Mouse (Mus musculus) frontal cortex, postnatal 36 days (tissue): Measurements from ENCODE around the gene Ccnb3.
"Not testable (repeated sequence)": the region's sequence is repeated elsewhere in the genome, so short reads cannot be mapped to it uniquely, and the experiment has no call there.

Experiments used
- DNase-seq, 2 experiments: peaks; one replicate each; pipeline ENCODE4 v3.0.0; 2022; ENCODE audit warnings: low spot score in 2 of 2

The Ccnb3 gene

GRCm38 (mm10) chrX:7041519-7041918, at the start of gene Ccnb3:
Ccnb3 (minus strand) TSS chrX:7041619.
- DNase-seq: no peak

- DNase-seq: no peak
These were observed 48.9 kb upstream of the Ccnb3 start for GRCm38 (mm10) chrX:7090323-7090722.

GRCm38 (mm10) chrX:7085878-7086277, 44.5 kb upstream of the Ccnb3 start:
- no peak for DNase-seq

- DNase-seq: no peak
These were observed 38.5 kb upstream of the Ccnb3 start for GRCm38 (mm10) chrX:7079820-7080429.

GRCm38 (mm10) chrX:7068002-7068401, 26.6 kb upstream of the Ccnb3 start:
- DNase-seq: no peak

- DNase-seq: no peak
These were observed 25.8 kb upstream of the Ccnb3 start, which contains the start of gene Akap4 for GRCm38 (mm10) chrX:7067219-7067618. Akap4 (plus strand) TSS chrX:7067519.

GRCm38 (mm10) chrX:7064109-7064508, 22.7 kb upstream of the Ccnb3 start:
- DNase-seq: no peak

- DNase-seq: no peak
These were observed 16.2 kb upstream of the Ccnb3 start for GRCm38 (mm10) chrX:7057634-7058033.

GRCm38 (mm10) chrX:7057056-7057455, 15.6 kb upstream of the Ccnb3 start:
- no peak for DNase-seq

GRCm38 (mm10) chrX:6983916-6984315, 57.5 kb downstream of the Ccnb3 start:
- not testable (repeated sequence) for DNase-seq

GRCm38 (mm10) chrX:6971956-6972355, 69.5 kb downstream of the Ccnb3 start:
- no peak for DNase-seq

- no peak for DNase-seq
These were observed 72.8 kb downstream of the Ccnb3 start for GRCm38 (mm10) chrX:6968598-6968997.
